Mouse (Mus musculus) heart, adult 2 months (tissue): ENCODE measurements around the gene Slc35c2.

Experiments
- CTCF ChIP-seq: fragments of 200-600 bp; IDR thresholded peaks from 2 replicates; pipeline ENCODE4 v1.8.1; 2022; ENCODE audit warnings: antibody characterized with exemption, mild to moderate bottlenecking, moderate library complexity
- EP300 ChIP-seq: fragments of 200-500 bp; IDR thresholded peaks from 2 replicates; pipeline ENCODE4 v1.6.1; 2011; ENCODE audit warnings: low read depth, low read length, control low read depth; ENCODE audit not compliant: insufficient read depth
- POLR2A ChIP-seq: fragments of 200-500 bp; IDR thresholded peaks from 2 replicates; pipeline ENCODE4 v1.6.1; 2011; ENCODE audit warnings: mild to moderate bottlenecking, low read depth, low read length, control low read depth; ENCODE audit not compliant: insufficient read depth

- TF ChIP-seq POLR2A = no peak
- TF ChIP-seq CTCF = no peak
- no peak for TF ChIP-seq EP300
These were observed 44.4 kb downstream of the Slc35c2 start for GRCm38 (mm10) chr2:165243122-165243720.
